Mouse (Mus musculus): ENCODE measurements at regions not wholly inside any gene's neighbourhood (a gene's known extent, or its start where the extent isn't known, plus 50 kb on each side); places are given as distances from the start of the nearest gene placed in this dataset.

GRCm38 (mm10) chr3:127977240-127977639 lies 81.1 kb upstream of the Fam241a start:
- DNase-seq = no peak

GRCm38 (mm10) chr3:127970891-127971290 lies 74.8 kb upstream of the Fam241a start:
- DNase-seq = peak in 1 of 2 experiments; percentile 30

- DNase-seq = no peak
Measured at GRCm38 (mm10) chr3:127967170-127967569, 71.0 kb upstream of the Fam241a start.

GRCm38 (mm10) chr3:127966214-127966613 lies 70.1 kb upstream of the Fam241a start:
- no peak for DNase-seq

GRCm38 (mm10) chr3:127958919-127959684 lies 63.0 kb upstream of the Fam241a start:
- no peak for DNase-seq

- no peak for DNase-seq
Measured at GRCm38 (mm10) chr3:127954856-127955255, 58.7 kb upstream of the Fam241a start.

GRCm38 (mm10) chr3:127953610-127954009 lies 57.5 kb upstream of the Fam241a start:
- no peak for DNase-seq

- peak in 1 of 2 experiments; percentile 62 for DNase-seq
Measured at GRCm38 (mm10) chr3:127948898-127949620, 52.9 kb upstream of the Fam241a start.

GRCm38 (mm10) chr3:127948326-127948725 lies 52.2 kb upstream of the Fam241a start:
- DNase-seq = peak; percentile 9 to 34

Measured in lung, adult 18-20 months (tissue).